Mouse (Mus musculus) left cerebral cortex, adult 2 months (tissue): ENCODE measurements around the gene Clic5. TPM values are rescaled to one million over a fixed set of nuclear protein-coding genes. Genes with fewer than 3 reads are reported as not detected.

Experiments used
- DNase-seq, 2 experiments: peaks; one replicate each; pipeline ENCODE4 v3.0.0; 2021 to 2022; ENCODE audit warnings: low spot score in 2 of 2, mixed read lengths in 1 of 2; ENCODE audit errors: extremely low spot score in 1 of 2
- H3K27ac ChIP-seq: fragments of 200-600 bp; 2 replicates; pipeline ENCODE4 v1.8.1; 2022
- H3K4me3 ChIP-seq: fragments of 200-600 bp; 2 replicates; pipeline ENCODE4 v1.8.1; 2022
- CTCF ChIP-seq: fragments of 200-600 bp; IDR thresholded peaks from 2 replicates; pipeline ENCODE4 v1.8.1; 2022; ENCODE audit warnings: antibody characterized with exemption, mild to moderate bottlenecking, moderate library complexity
- intact Hi-C: fragments of 180-260 bp; cut with DNase I; formaldehyde crosslinking; loops from one replicate; pipeline ENCODE4 v1.15.1; 2025
- total RNA-seq, 2 experiments: library from RNA; stranded (reverse); gene quantifications; 2 replicates each; pipeline ENCODE4 v1.2.3; 2021

The Clic5 gene
- total RNA-seq, 2 experiments from 2014 or later = 4.5 to 4.7 TPM

DNA sequence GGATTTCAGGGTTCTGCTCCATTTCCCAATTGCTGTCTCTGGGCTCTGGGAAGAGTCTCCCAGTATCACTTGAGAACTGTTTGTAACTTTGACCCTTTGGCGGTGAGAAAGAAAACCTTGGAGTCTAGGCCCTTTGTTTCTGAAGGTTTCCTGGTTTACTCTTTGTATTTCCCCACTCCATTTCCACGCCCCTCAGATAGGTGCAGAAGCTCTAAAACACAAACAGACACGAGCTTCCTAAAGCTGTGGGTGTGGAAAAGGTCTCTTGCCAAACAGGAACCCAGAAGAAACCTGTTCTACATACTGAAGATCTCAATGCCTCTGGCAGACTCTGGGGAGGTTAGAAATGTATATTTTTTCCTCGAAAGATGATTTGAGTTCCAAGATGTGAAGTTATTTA, 10.8 kb downstream of the Clic5 start:
- DNase-seq = no peak
- H3K27ac ChIP-seq = no peak overlapping the region
- no peak overlapping the region for H3K4me3 ChIP-seq
- intact Hi-C loops = no loop called here
- no peak for TF ChIP-seq CTCF

DNA sequence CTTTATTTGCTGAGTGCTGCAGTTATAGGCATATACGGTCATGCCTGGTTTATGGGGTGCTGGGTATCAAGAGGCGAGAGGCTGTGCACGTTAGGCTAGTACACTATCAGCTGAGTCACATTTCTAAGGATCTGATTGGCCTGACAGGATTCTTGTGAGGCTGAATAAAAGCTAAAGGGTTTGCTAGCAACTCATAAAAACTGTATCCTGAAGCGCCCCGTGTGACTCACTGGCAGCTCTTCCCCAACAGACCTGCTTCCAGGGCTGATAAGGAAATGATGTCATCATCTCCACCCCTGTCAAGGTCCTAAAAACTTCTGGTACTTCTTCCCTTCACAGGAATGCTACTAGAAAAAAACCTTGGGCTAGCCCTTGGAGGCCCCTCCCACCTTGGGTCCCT, 14.6 kb downstream of the Clic5 start:
- Histone ChIP-seq H3K4me3 (no peak overlapping the region), H3K27ac (no peak overlapping the region)
- no peak for TF ChIP-seq CTCF
- intact Hi-C loops = no loop called here
- DNase-seq = no peak

DNA sequence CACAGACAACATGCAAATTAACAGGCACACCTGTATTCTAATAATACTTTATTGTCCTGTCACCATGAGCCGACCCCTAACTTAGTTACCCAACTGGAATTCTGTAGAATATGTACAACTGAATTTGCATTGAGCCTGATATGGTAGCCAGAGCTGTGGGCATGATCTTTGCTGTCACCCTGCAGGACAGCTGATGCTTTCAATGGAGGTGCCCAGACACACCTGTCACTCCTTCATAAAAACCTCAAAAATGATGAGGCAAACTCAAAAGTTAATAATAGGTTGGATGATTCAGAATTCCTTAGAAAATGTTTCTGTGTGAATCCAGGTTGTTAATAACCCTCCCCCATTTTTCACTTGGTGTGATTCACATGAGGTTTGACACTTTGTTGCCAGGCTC, 16.4 kb downstream of the Clic5 start:
- DNase-seq = no peak
- Histone ChIP-seq H3K4me3 (no peak overlapping the region), H3K27ac (no peak overlapping the region)
- intact Hi-C loops = no loop called here
- TF ChIP-seq CTCF = no peak

DNA sequence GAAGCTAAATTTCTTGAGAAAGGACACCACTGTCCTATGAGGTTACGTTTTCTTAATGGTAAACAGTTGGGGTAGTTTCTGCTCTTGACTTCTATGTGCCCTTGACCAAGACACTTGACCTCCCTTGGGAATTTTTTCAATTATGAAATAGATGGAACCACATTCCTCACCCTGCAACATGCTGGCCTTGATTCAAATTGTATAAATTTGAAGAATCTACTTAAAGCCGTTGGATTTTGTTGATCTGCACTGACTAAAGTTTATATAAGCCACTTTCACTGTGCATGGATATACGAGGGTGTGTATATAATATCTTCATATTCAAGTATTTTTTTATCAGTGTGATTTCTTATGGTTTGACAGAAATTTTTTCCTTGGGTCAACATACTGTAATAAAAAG, 17.2 kb downstream of the Clic5 start:
- intact Hi-C loops = no loop called here
- no peak for DNase-seq
- no peak overlapping the region for H3K4me3 ChIP-seq
- no peak overlapping the region for H3K27ac ChIP-seq
- no peak for TF ChIP-seq CTCF

DNA sequence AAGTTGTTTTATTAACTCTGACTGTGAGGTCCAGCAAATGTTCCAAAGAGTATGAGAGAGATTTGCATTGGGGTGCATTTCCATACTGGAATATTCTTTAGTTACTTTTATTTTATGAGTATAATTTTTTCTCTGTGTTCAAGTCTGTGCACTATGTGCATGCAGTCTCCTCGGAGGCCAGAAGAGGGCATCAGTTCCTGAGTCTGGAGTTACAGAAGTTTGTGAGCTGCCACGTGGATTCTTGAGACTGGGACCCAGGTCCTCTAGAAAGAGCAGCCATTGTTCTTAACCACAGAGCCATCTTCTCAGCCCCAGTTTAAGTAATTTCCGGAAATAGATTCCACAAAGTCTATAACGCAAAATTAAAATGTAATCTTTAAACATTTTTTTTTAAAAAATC, 20.5 kb downstream of the Clic5 start:
- H3K4me3 ChIP-seq = no peak overlapping the region
- intact Hi-C loops = no loop called here
- H3K27ac ChIP-seq = no peak overlapping the region
- TF ChIP-seq CTCF = no peak; the same call in 1 of the 2 replicates
- no peak for DNase-seq

DNA sequence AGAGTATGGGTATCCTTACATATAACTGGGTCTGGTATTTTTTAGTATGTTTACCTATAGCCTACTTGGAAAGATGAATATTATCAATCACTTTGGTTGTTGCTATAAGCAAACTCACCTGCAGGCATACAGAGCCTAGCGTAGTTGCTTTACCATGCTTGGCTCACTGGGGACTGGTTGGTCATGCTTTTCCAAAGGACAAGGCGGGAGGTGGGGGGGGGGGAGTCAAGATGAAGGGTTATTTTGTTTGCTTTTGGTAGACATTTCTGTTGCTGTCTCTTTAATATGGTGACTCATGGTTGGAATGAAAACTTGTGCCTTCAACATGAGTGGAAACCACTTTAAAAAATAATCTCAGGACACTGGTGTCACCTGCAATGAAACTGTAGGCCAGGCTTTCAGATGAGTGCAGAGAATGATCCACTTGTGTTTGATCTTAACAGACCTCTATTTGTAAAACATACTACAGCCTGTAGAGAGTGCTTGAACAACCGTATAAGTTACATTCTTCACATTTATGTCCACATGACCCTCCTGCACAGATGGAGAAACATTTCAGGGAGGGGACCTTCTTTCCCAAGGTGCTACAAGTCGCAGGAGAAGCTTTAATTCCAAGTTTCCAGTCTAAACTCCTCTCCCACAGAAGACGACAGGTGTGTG, 24.7 kb downstream of the Clic5 start:
- intact Hi-C loops = no loop called here
- DNase-seq = no peak
- H3K4me3 ChIP-seq = no peak overlapping the region
- TF ChIP-seq CTCF = no peak
- no peak overlapping the region for H3K27ac ChIP-seq

DNA sequence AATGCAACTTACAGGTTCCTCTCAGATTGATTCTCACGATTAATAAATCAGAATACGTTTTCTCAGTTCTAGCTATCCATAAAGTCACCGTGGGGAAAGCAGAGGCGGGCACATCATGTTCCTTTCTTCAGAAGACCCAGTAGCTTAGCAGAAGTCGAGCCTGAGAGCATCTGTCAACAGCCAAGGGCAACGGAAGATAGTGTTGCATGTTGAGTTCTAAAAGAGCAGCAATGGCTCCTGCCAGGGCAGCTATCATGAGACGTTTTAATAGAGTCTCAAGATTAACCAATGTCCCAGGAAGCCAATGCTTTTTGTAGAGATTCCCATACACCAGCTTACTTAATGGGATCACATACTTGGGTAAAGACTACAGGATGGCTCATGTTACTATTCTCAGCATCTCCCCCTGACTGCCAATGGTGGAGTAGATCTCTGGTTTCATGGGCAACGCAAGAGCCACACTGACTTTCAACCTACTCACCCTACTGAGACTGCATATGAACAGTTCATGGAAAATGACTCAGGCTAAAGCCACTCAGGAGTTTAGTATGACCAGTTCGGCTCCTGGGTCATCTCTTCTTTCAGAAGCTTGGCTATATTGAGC, 26.9 kb downstream of the Clic5 start:
- no peak for DNase-seq
- no peak for TF ChIP-seq CTCF
- H3K4me3 ChIP-seq = no peak overlapping the region
- H3K27ac ChIP-seq = no peak overlapping the region
- intact Hi-C loops = no loop called here

DNA sequence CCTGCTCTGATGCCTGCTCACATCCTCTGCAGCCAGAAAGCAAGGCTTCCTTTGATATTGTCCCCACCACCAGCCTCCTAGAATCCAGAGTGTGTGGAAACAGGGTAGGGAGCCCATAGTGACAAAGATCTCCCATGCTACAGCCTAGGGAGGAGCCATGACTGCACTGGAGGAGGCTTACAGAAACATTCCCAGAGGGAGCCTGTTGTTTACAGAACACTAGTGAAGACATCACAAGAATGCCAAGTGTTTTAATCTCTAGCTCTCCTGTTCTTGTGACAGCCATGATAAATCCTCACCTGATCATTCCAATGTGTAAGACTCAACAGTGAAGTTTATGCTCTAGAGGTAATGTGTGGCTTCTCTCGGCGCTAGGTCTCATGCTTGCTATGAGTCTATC, 28.8 kb downstream of the Clic5 start:
- intact Hi-C loops = no loop called here
- H3K27ac ChIP-seq = no peak overlapping the region
- no peak overlapping the region for H3K4me3 ChIP-seq
- TF ChIP-seq CTCF = no peak
- no peak for DNase-seq

DNA sequence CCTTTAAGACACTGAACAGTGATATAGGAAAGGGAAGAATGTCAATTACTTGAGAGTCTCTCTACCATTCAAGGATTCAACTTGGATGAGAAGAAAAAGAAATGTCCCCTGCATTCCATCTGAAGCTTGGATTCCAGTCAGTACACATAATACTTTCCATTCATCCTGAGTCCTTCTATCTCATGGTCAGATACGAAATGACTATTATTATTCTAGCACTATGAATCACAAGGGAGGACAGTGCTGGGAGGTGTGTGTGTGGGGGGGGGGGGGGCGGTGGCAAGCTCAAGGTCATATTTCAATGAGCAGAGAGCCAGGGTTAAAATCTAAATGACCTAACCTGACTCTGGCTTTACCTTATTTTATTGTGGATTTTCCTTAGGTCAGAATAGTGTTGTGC, 31.6 kb downstream of the Clic5 start:
- Histone ChIP-seq H3K27ac (no peak overlapping the region), H3K4me3 (no peak overlapping the region)
- TF ChIP-seq CTCF = no peak
- no peak for DNase-seq
- intact Hi-C loops = no loop called here

DNA sequence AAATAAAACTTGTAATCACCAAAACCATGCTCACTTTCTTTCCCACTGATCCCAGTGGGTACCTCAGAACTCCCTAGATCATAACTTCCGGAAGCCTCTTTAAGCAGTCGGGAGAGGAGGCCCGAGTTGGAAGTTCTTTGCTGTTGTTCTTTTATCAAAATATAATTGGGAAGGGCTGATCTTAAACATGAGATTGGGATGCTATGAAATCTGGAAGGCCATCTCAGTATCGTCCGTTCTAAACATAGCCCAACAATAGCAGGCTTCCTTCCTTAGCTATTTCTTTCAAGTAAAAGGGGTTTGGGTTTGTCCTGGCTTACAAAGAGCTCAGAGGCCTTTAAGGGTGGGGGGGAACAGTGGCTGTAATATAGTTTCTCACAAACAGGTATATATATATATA, 40.0 kb downstream of the Clic5 start:
- no peak for DNase-seq
- intact Hi-C loops = no loop called here
- TF ChIP-seq CTCF = no peak
- Histone ChIP-seq H3K27ac (no peak overlapping the region), H3K4me3 (no peak overlapping the region)

DNA sequence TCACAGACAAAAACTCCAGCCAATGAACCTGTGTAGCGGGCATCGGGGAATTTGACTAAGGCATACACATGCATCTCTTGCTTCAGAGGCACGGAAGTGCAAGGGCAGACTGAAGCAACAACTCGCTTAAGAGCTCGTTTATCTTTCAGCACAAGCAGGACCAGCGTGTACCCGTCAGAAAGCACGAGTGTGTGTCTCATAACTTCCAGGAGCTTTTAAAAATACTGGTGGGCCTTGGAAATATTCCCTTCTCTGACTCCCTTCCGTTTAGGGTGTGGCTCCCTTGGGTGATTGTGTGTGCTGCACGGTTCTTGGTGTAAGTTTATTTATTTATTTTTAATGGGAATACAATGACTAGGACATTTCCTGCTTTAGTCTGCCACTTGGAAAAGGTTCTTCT, 41.7 kb downstream of the Clic5 start:
- intact Hi-C loops = no loop called here
- H3K27ac ChIP-seq = peak overlapping the region; percentile 55; the same call in 1 of the 2 replicates

DNA sequence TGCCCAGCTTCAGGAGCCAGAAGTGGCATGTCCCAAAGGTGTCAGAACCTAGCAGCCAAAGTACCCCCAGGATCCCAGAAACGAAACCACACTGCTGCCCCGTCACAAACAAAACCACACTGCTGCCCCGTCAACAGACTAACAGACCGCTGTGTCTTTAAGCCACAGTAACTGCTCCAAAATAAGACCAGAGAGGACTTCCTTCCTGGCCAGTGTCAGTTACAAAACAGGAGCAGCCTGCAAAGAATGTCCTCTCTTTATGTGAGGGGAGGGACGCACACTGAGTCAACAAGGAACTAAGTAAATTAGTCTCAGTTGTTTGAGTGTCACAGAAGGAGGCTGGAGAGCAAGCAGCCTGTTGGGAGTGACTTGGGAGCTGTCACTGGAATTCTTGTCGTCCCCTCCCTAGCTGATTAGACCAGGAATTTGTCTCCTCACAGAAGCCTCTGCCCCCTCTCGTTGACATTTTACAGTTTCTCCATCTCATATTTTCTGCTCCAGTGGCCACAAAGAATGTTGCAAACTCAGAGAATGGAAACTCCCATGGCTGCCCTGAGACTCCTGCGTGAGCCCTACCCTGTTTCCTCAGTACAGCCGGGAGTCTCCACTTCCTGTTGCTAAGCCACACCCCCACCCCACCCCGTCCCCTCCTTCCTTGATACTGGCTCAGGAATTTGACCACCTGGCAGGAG, 50.8 kb downstream of the Clic5 start:
- TF ChIP-seq CTCF = no peak
- intact Hi-C loops = no loop called here
- no peak for DNase-seq
- H3K27ac ChIP-seq = peak overlapping the region; percentile 74
- H3K4me3 ChIP-seq = 0 out of 2 replicates have a peak overlapping the region, but pooled peaks have one; percentile 11

More for the DNA sequence above, 41.7 kb downstream of the Clic5 start:
- no peak for TF ChIP-seq CTCF
- no peak for DNase-seq
- H3K4me3 ChIP-seq = no peak overlapping the region
